Mouse (Mus musculus) CH12.LX (cell line): ENCODE measurements around the gene Il4. TPM values are rescaled to one million over a fixed set of nuclear protein-coding genes. Genes with fewer than 3 reads are reported as not detected.

ENCODE experiments used
- DNase-seq: peaks from one replicate; pipeline ENCODE4 v3.0.0-alpha.2; 2013; ENCODE audit errors: extremely low read depth
- H3K27ac ChIP-seq: 2 replicates; pipeline ENCODE4 v1.5.1; 2012; ENCODE audit warnings: low read depth, mild to moderate bottlenecking, control low read depth, moderate library complexity; ENCODE audit not compliant: insufficient read depth
- H3K27me3 ChIP-seq: replicated peaks from 2 replicates; pipeline ENCODE3; 2012; ENCODE audit warnings: inconsistent platforms
- H3K36me3 ChIP-seq, 2 experiments: replicated peaks in 1 of 2; 2 replicates each; pipeline versions ENCODE3 to v1.6.1; 2012; ENCODE audit warnings: inconsistent platforms in 1 of 2, low read length in 1 of 2, mild to moderate bottlenecking in 1 of 2, mixed read lengths in 1 of 2, moderate library complexity in 1 of 2; ENCODE audit not compliant: control insufficient read depth in 1 of 2, insufficient read depth in 1 of 2
- H3K4me1 ChIP-seq, 2 experiments: 2 replicates each; pipeline ENCODE4 v1.6.1; 2012; ENCODE audit warnings: inconsistent platforms in 1 of 2, moderate library complexity in 1 of 2; ENCODE audit not compliant: insufficient read depth in 2 of 2, control insufficient read depth in 1 of 2
- H3K4me2 ChIP-seq: 2 replicates; pipeline ENCODE4 v1.6.1; 2012; ENCODE audit warnings: low read depth, mild to moderate bottlenecking, control low read depth; ENCODE audit not compliant: poor library complexity, insufficient read depth, severe bottlenecking
- H3K4me3 ChIP-seq, 3 experiments: fragments of 150-350 bp in 1 of 3; sonication (generic) in 1 of 3; replicated peaks in 1 of 3; 2 replicates each; pipeline versions ENCODE3 to v1.5.1; 2011 to 2012; ENCODE audit warnings: low read depth in 2 of 3, low read length in 2 of 3, mild to moderate bottlenecking in 2 of 3, moderate library complexity in 2 of 3, control low read depth in 1 of 3, improper control_type of control experiment in 1 of 3, inconsistent platforms in 1 of 3, mixed read lengths in 1 of 3; ENCODE audit not compliant: poor library complexity in 1 of 3
- H3K79me2 ChIP-seq: replicated peaks from 2 replicates; pipeline ENCODE4 v1.6.1; 2012; ENCODE audit warnings: mild to moderate bottlenecking, moderate library complexity; ENCODE audit not compliant: control insufficient read depth, poor library complexity, insufficient read depth, severe bottlenecking; ENCODE audit errors: extremely low read depth
- H3K9ac ChIP-seq: 2 replicates; pipeline ENCODE4 v1.6.1; 2012; ENCODE audit warnings: low read depth, mild to moderate bottlenecking, control low read depth, moderate library complexity; ENCODE audit not compliant: insufficient read depth
- H3K9me3 ChIP-seq: replicated peaks from 2 replicates; pipeline ENCODE3; 2012; ENCODE audit warnings: low read length, inconsistent platforms, mixed read lengths
- BHLHE40 ChIP-seq: IDR thresholded peaks from 2 replicates; pipeline ENCODE4 v1.6.1; 2011; ENCODE audit warnings: mild to moderate bottlenecking, low read depth, low read length, improper control_type of control experiment
- CHD2 ChIP-seq: IDR thresholded peaks from 2 replicates; pipeline ENCODE4 v1.6.1; 2011; ENCODE audit warnings: low read length, improper control_type of control experiment
- CTCF ChIP-seq, 2 experiments: IDR thresholded peaks in 1 of 2; conservative IDR thresholded peaks in 1 of 2; 2 replicates each; pipeline ENCODE4 v1.5.1; 2011 to 2012; ENCODE audit warnings: low read depth in 2 of 2, low read length in 2 of 2, improper control_type of control experiment in 1 of 2, inconsistent platforms in 1 of 2, mild to moderate bottlenecking in 1 of 2, moderate library complexity in 1 of 2
- E2F4 ChIP-seq: IDR thresholded peaks from 2 replicates; pipeline ENCODE4 v1.6.1; 2011; ENCODE audit warnings: low read depth, low read length, improper control_type of control experiment; ENCODE audit not compliant: insufficient replicate concordance
- ELF1 ChIP-seq: IDR thresholded peaks from 2 replicates; pipeline ENCODE4 v1.6.1; 2014; ENCODE audit warnings: low read depth, mild to moderate bottlenecking, inconsistent platforms, low read length, improper control_type of control experiment
- ETS1 ChIP-seq: conservative IDR thresholded peaks from 2 replicates; pipeline ENCODE4 v1.6.1; 2012; ENCODE audit warnings: low read depth, mild to moderate bottlenecking, inconsistent platforms, low read length, improper control_type of control experiment, moderate library complexity
- IRF4 ChIP-seq: IDR thresholded peaks from 2 replicates; pipeline ENCODE4 v1.6.1; 2014; ENCODE audit warnings: low read depth, mild to moderate bottlenecking, inconsistent platforms, low read length, improper control_type of control experiment
- JUN ChIP-seq: IDR thresholded peaks from 2 replicates; pipeline ENCODE4 v1.6.1; 2011; ENCODE audit warnings: low read depth, mild to moderate bottlenecking, low read length, improper control_type of control experiment, moderate library complexity; ENCODE audit not compliant: insufficient read depth
- JUND ChIP-seq: conservative IDR thresholded peaks from 2 replicates; pipeline ENCODE4 v1.6.1; 2011; ENCODE audit warnings: low read depth, low read length, improper control_type of control experiment
- KAT2A ChIP-seq: IDR thresholded peaks from 2 replicates; pipeline ENCODE4 v1.6.1; 2012; ENCODE audit warnings: low read length, improper control_type of control experiment, inconsistent platforms; ENCODE audit not compliant: insufficient replicate concordance
- MAFK ChIP-seq: IDR thresholded peaks from 2 replicates; pipeline ENCODE4 v1.6.1; 2011; ENCODE audit warnings: low read length, improper control_type of control experiment; ENCODE audit not compliant: insufficient replicate concordance
- MAX ChIP-seq: IDR thresholded peaks from 2 replicates; pipeline ENCODE4 v1.6.1; 2011; ENCODE audit warnings: low read length, improper control_type of control experiment
- MEF2A ChIP-seq: IDR thresholded peaks from 2 replicates; pipeline ENCODE4 v1.6.1; 2014; ENCODE audit warnings: low read depth, mild to moderate bottlenecking, inconsistent platforms, low read length, improper control_type of control experiment, borderline replicate concordance
- MYC ChIP-seq: IDR thresholded peaks from 2 replicates; pipeline ENCODE4 v1.6.1; 2011; ENCODE audit warnings: low read depth, mild to moderate bottlenecking, improper control_type of control experiment, low read length
- NELFE ChIP-seq: IDR thresholded peaks from 2 replicates; pipeline ENCODE4 v1.6.1; 2011; ENCODE audit warnings: low read depth, low read length, improper control_type of control experiment
- PAX5 ChIP-seq: IDR thresholded peaks from 2 replicates; pipeline ENCODE4 v1.6.1; 2012; ENCODE audit warnings: low read length, inconsistent platforms, mixed read lengths
- POLR2A ChIP-seq: IDR thresholded peaks from 2 replicates; pipeline ENCODE4 v1.6.1; 2011; ENCODE audit warnings: low read depth, mild to moderate bottlenecking, improper control_type of control experiment, low read length
- POLR2AphosphoS2 ChIP-seq: IDR thresholded peaks from 2 replicates; pipeline ENCODE4 v1.6.1; 2011; ENCODE audit warnings: low read depth, low read length, improper control_type of control experiment
- RAD21 ChIP-seq: IDR thresholded peaks from 2 replicates; pipeline ENCODE4 v1.6.1; 2011; ENCODE audit warnings: low read depth, mild to moderate bottlenecking, low read length, improper control_type of control experiment, moderate library complexity
- RCOR1 ChIP-seq: conservative IDR thresholded peaks from 2 replicates; pipeline ENCODE4 v1.6.1; 2012; ENCODE audit warnings: low read depth, mild to moderate bottlenecking, inconsistent platforms, low read length, improper control_type of control experiment
- SIN3A ChIP-seq: IDR thresholded peaks from 2 replicates; pipeline ENCODE4 v1.6.1; 2012; ENCODE audit warnings: low read length, improper control_type of control experiment, inconsistent platforms
- TBP ChIP-seq: conservative IDR thresholded peaks from 2 replicates; pipeline ENCODE4 v1.6.1; 2011; ENCODE audit warnings: low read depth, low read length, improper control_type of control experiment
- TCF12 ChIP-seq: IDR thresholded peaks from 2 replicates; pipeline ENCODE4 v1.6.1; 2014; ENCODE audit warnings: low read depth, mild to moderate bottlenecking, inconsistent platforms, low read length, improper control_type of control experiment
- UBTF ChIP-seq: IDR thresholded peaks from 2 replicates; pipeline ENCODE4 v1.6.1; 2012; ENCODE audit warnings: low read depth, mild to moderate bottlenecking, inconsistent platforms, low read length, improper control_type of control experiment, moderate library complexity
- USF2 ChIP-seq: conservative IDR thresholded peaks from 2 replicates; pipeline ENCODE4 v1.6.1; 2011; ENCODE audit warnings: low read depth, low read length, improper control_type of control experiment
- ZC3H11A ChIP-seq: IDR thresholded peaks from 2 replicates; pipeline ENCODE4 v1.6.1; 2012; ENCODE audit warnings: low read depth, mild to moderate bottlenecking, inconsistent platforms, low read length, improper control_type of control experiment
- ZKSCAN1 ChIP-seq: IDR thresholded peaks from 2 replicates; pipeline ENCODE4 v1.6.1; 2012; ENCODE audit warnings: low read depth, inconsistent platforms, low read length, improper control_type of control experiment, borderline replicate concordance
- ZMIZ1 ChIP-seq: IDR thresholded peaks from 2 replicates; pipeline ENCODE4 v1.6.1; 2012; ENCODE audit warnings: low read depth, mild to moderate bottlenecking, inconsistent platforms, low read length, improper control_type of control experiment
- ZNF384 ChIP-seq: IDR thresholded peaks from 2 replicates; pipeline ENCODE4 v1.6.1; 2012; ENCODE audit warnings: low read depth, low read length, improper control_type of control experiment, inconsistent platforms
- dilution Hi-C: fragments of 300-500 bp; cut with MboI; formaldehyde crosslinking; loops from 2 replicates; pipeline ENCODE4 v1.14.3; 2020; ENCODE audit warnings: low sequenced_read_pairs; ENCODE audit not compliant: extremely low pct_unique_long_range_greater_than_20kb, extremely low pct_ligation_motif_present
- in situ Hi-C: fragments of 300-500 bp; cut with MboI; formaldehyde crosslinking; loops from 3 replicates; pipeline ENCODE4 v1.14.3; 2019; ENCODE audit warnings: low sequenced_read_pairs, low pct_ligation_motif_present, low pct_unique_long_range_greater_than_20kb, mixed read lengths
- polyA plus RNA-seq: library from polyadenylated mRNA; unstranded; fragments of >175 nt; gene quantifications from 2 replicates; pipeline ENCODE4 v1.2.1, GENCODE M21; 2012; ENCODE audit warnings: low read depth; ENCODE audit not compliant: insufficient read length
- total RNA-seq, 2 experiments: library from RNA; depleted of rRNA; stranded (reverse); fragments of 300-350 nt in 1 of 2; fragments of >200 nt in 1 of 2; gene quantifications; 2 replicates each; pipeline ENCODE4 v1.2.3; 2012 to 2014

The Il4 gene
- total and polyA plus RNA-seq, 3 experiments: 19.5 to 75.5 (median 35.6) TPM

GRCm38 (mm10) chr11:53617562-53618109 lies 833 bp downstream of the Il4 start:
- peak overlapping the region; percentile 14 for H3K9ac ChIP-seq
- peaks cover 9% of the 10 kb centered on the region for H3K9me3 ChIP-seq
- peak overlapping the region; percentile 79 for H3K4me2 ChIP-seq
- H3K27me3 ChIP-seq: no peaks in the 10 kb centered on the region
- peaks cover 25% of the 10 kb centered on the region for H3K79me2 ChIP-seq
- peak overlapping the region; percentile 6 to 64 (median 33) for H3K4me3 ChIP-seq
- peaks cover 10 to 24% of the 10 kb centered on the region in 2 experiments for H3K36me3 ChIP-seq
- DNase-seq: no peak
- H3K4me1 ChIP-seq: peaks cover 39 to 64% of the 10 kb centered on the region in 2 experiments
- peak overlapping the region; percentile 86 for H3K27ac ChIP-seq
- TF ChIP-seq CHD2 (0 out of 2 replicates have a peak, but pooled peaks have one; percentile 36), MYC (no peak), RAD21 (no peak), ELF1 (0 out of 2 replicates have a peak, but pooled peaks have one; percentile 3), PAX5 (no peak), BHLHE40 (no peak), ZNF384 (peak; percentile 62; the same call in 1 of the 2 replicates)
- dilution Hi-C loops: no loop called here
- in situ Hi-C loops: no loop called here

DNA sequence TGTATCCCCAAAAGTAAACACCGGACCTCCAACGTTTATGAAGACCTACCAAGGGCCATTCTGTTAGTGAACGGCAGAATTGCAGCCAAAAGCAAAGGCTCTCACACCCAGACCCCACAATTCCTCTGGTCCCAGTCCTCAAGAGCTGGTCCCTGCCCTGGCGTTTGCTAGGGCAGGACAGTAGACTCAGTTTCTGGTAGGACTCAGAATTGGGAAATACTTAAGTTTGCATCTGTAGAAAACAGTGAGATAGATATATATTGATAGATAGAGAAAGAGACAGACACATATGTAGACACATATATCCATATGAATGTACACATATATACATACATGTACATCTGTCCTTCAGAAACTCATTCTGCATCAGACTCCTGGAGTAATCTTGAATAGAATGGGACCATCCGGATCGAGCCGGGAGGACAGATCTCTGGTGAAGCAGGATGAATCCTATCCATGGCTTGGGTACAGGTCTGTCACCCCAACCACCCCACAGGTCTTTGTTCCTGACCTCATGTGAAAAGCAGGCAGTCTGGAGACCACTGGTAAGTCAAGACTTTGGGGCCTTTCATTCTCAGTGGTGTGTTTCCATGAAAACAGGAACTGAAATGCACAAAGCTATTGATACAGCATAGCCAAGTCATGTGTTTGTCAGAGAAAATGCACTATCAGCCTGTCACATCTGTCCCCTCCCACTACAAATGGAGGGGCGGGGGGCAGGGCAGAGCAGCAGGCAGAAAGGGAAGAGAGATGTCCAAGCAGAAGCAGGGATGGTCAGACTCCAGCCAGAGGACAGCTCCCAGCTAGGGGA lies 1.5 kb downstream of the Il4 start:
- DNase-seq: peak; percentile 94
- H3K27me3 ChIP-seq: no peaks in the 10 kb centered on the region
- H3K27ac ChIP-seq: peak overlapping the region; percentile 86
- peaks cover 32 to 57% of the 10 kb centered on the region in 2 experiments for H3K4me1 ChIP-seq
- peaks cover 25% of the 10 kb centered on the region for H3K79me2 ChIP-seq
- peak overlapping the region; percentile 64 to 88 (median 69) for H3K4me3 ChIP-seq
- dilution Hi-C loops (no loop called here), in situ Hi-C loops (no loop called here)
- peaks cover 15% of the 10 kb centered on the region for H3K9me3 ChIP-seq
- H3K9ac ChIP-seq: peak overlapping the region; percentile 97
- H3K4me2 ChIP-seq: peak overlapping the region; percentile 79
- peaks cover 15 to 31% of the 10 kb centered on the region in 2 experiments for H3K36me3 ChIP-seq
- TF ChIP-seq NELFE (peak; percentile 88), JUND (no peak; the same call in 1 of the 2 replicates), E2F4 (0 out of 2 replicates have a peak, but pooled peaks have one; percentile 3), ETS1 (peak; percentile 95), JUN (no peak; the same call in 1 of the 2 replicates), TCF12 (peak; percentile 97), IRF4 (peak; percentile 96), KAT2A (0 out of 2 replicates have a peak, but pooled peaks have one; percentile 27), CHD2 (peak; percentile 83; the same call in 1 of the 2 replicates), SIN3A (peak; percentile 99), UBTF (peak; percentile 4; the same call in 1 of the 2 replicates), RCOR1 (no peak), BHLHE40 (peak; percentile 97), POLR2A (peak; percentile 80), ELF1 (peak; percentile 73), MAX (peak; percentile 90), ZC3H11A (no peak), PAX5 (no peak), MYC (peak; percentile 89), MAFK (peak; percentile 90), CTCF (conservative IDR thresholded peaks at IDR 0.05 in 1 of 2, IDR thresholded peaks at IDR 0.05 in 1 of 2; ENCODE audit: low read depth in 2 of 2, low read length in 2 of 2) (no peak), ZKSCAN1 (no peak; the same call in 1 of the 2 replicates), USF2 (no peak), POLR2AphosphoS2 (peak; percentile 86), TBP (peak; percentile 95), MEF2A (peak; percentile 73), ZMIZ1 (peak; percentile 80)
